Mouse (Mus musculus): ENCODE data around the gene Srrt. TPM values are rescaled to one million over a fixed set of nuclear protein-coding genes. Genes with fewer than 3 reads are reported as not detected.

Srrt gene
- polyA plus RNA-seq, 1 experiment: 121 TPM

GRCm38 (mm10) chr5:137277360-137278342, 29.8 kb downstream of the Srrt start:
- no peaks in the 10 kb centered on the region for H3K4me1 ChIP-seq (ENCODE audit: control insufficient read depth, insufficient read depth, low read length)
- H3K36me3 ChIP-seq (ENCODE audit: control insufficient read depth, insufficient read depth, low read length, poor library complexity, severe bottlenecking): no peaks in the 10 kb centered on the region
- TF ChIP-seq CTCF (IDR thresholded peaks at IDR 0.05; ENCODE audit: low read depth, low read length) (peak; percentile 35), POLR2A (IDR thresholded peaks at IDR 0.05; ENCODE audit: insufficient read depth, low read length) (no peak), EP300 (IDR thresholded peaks at IDR 0.05; ENCODE audit: insufficient read depth, low read depth, low read length) (no peak)
- H3K27ac ChIP-seq (ENCODE audit: insufficient read depth, low read length): no peak overlapping the region
- H3K9me3 ChIP-seq (replicated peaks; ENCODE audit: control insufficient read depth, insufficient read depth, low read length, poor library complexity, severe bottlenecking): 0 out of 2 replicates have a peak, but pooled peaks cover 3% of the 10 kb centered on the region
- no peak overlapping the region for H3K4me3 ChIP-seq (ENCODE audit: low read depth, low read length)
- H3K9ac ChIP-seq (ENCODE audit: low read depth, poor library complexity, severe bottlenecking): no peak overlapping the region
- no peaks in the 10 kb centered on the region for H3K27me3 ChIP-seq (ENCODE audit: control insufficient read depth, insufficient read depth, low read length, poor library complexity, severe bottlenecking)

DNA sequence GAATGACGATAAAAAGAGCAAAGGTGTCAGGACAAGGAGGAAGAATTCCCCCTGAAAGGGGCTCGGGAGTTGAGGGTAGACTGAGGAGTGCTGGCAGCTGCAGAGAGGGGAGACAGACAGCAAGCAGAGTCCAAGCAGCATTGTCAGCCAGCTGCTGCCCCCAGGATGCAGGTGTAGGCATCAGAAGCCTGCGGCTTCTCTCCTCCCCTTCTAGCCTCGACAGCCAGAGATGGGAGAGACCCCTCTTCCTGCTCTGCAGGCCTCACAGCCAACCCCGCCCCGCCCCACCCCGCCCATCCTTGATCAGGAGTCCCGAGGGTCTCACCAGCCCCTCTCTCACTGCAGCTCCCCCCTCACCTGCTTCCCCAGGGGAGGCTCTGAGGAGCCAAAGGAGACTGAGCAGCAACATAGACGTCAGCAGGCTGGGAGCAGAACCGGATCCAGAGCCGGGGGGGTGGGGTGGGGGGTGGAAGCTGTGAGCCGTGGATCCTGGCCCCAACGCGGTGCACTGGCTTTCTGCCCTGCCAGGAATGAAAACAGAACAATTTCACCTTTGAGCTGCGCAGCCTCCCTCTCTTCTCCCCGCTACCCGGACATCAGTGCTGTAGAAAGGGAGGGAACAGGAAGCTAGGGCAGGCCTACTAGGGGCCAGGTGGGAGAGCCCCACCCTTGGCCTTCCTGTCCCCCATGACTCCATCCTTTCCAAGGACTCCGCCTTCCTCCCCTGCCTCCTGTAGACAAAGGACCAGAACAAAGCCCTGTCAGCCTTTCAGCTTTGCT, 39.2 kb downstream of the Srrt start:
- Histone ChIP-seq H3K4me3 (ENCODE audit: low read depth, low read length) (peak overlapping the region; percentile 46), H3K9me3 (replicated peaks; ENCODE audit: control insufficient read depth, insufficient read depth, low read length, poor library complexity, severe bottlenecking) (no peaks in the 10 kb centered on the region), H3K36me3 (ENCODE audit: control insufficient read depth, insufficient read depth, low read length, poor library complexity, severe bottlenecking) (no peaks in the 10 kb centered on the region), H3K4me1 (ENCODE audit: control insufficient read depth, insufficient read depth, low read length) (no peaks in the 10 kb centered on the region), H3K27ac (ENCODE audit: insufficient read depth, low read length) (peak overlapping the region; percentile 69; the same call in 1 of the 2 replicates), H3K9ac (ENCODE audit: low read depth, poor library complexity, severe bottlenecking) (peak overlapping the region; percentile 20; the same call in 1 of the 2 replicates), H3K27me3 (ENCODE audit: control insufficient read depth, insufficient read depth, low read length, poor library complexity, severe bottlenecking) (no peaks in the 10 kb centered on the region)
- TF ChIP-seq CTCF (IDR thresholded peaks at IDR 0.05; ENCODE audit: low read depth, low read length) (no peak), EP300 (IDR thresholded peaks at IDR 0.05; ENCODE audit: insufficient read depth, low read depth, low read length) (peak; percentile 50; the same call in 1 of the 2 replicates), POLR2A (IDR thresholded peaks at IDR 0.05; ENCODE audit: insufficient read depth, low read length) (no peak)

- Histone ChIP-seq H3K4me1 (ENCODE audit: control insufficient read depth, insufficient read depth, low read length) (no peaks in the 10 kb centered on the region), H3K27ac (ENCODE audit: insufficient read depth, low read length) (no peak overlapping the region), H3K9ac (ENCODE audit: low read depth, poor library complexity, severe bottlenecking) (no peak overlapping the region), H3K9me3 (replicated peaks; ENCODE audit: control insufficient read depth, insufficient read depth, low read length, poor library complexity, severe bottlenecking) (no peaks in the 10 kb centered on the region), H3K27me3 (ENCODE audit: control insufficient read depth, insufficient read depth, low read length, poor library complexity, severe bottlenecking) (no peaks in the 10 kb centered on the region), H3K4me3 (ENCODE audit: low read depth, low read length) (no peak overlapping the region), H3K36me3 (ENCODE audit: control insufficient read depth, insufficient read depth, low read length, poor library complexity, severe bottlenecking) (no peaks in the 10 kb centered on the region)
- TF ChIP-seq CTCF (IDR thresholded peaks at IDR 0.05; ENCODE audit: low read depth, low read length) (no peak), EP300 (IDR thresholded peaks at IDR 0.05; ENCODE audit: insufficient read depth, low read depth, low read length) (no peak), POLR2A (IDR thresholded peaks at IDR 0.05; ENCODE audit: insufficient read depth, low read length) (no peak)
Measured at GRCm38 (mm10) chr5:137264787-137265186, 42.7 kb downstream of the Srrt start.

- H3K27me3 ChIP-seq (ENCODE audit: control insufficient read depth, insufficient read depth, low read length, poor library complexity, severe bottlenecking): no peaks in the 10 kb centered on the region
- no peak overlapping the region for H3K9ac ChIP-seq (ENCODE audit: low read depth, poor library complexity, severe bottlenecking)
- no peaks in the 10 kb centered on the region for H3K36me3 ChIP-seq (ENCODE audit: control insufficient read depth, insufficient read depth, low read length, poor library complexity, severe bottlenecking)
- H3K9me3 ChIP-seq (replicated peaks; ENCODE audit: control insufficient read depth, insufficient read depth, low read length, poor library complexity, severe bottlenecking): no peaks in the 10 kb centered on the region
- no peak overlapping the region for H3K4me3 ChIP-seq (ENCODE audit: low read depth, low read length)
- TF ChIP-seq CTCF (IDR thresholded peaks at IDR 0.05; ENCODE audit: low read depth, low read length): no peak
- no peak for TF ChIP-seq EP300 (IDR thresholded peaks at IDR 0.05; ENCODE audit: insufficient read depth, low read depth, low read length)
- H3K4me1 ChIP-seq (ENCODE audit: control insufficient read depth, insufficient read depth, low read length): no peaks in the 10 kb centered on the region
- H3K27ac ChIP-seq (ENCODE audit: insufficient read depth, low read length): no peak overlapping the region
Measured at GRCm38 (mm10) chr5:137263897-137264720, 43.4 kb downstream of the Srrt start.

Other genes with a start within 250 kb of the Srrt start
- 32.8 and 33.4 TPM in 2 replicates for gene Serpine1, start 235.4 kb downstream of the Srrt start, polyA plus RNA-seq (2011; ENCODE audit: insufficient read depth, insufficient read length, low read depth, missing spikeins)
- gene Trim56, start 191.5 kb downstream of the Srrt start, polyA plus RNA-seq (2011; ENCODE audit: insufficient read depth, insufficient read length, low read depth, missing spikeins): 15.2 and 16.1 TPM in 2 replicates
- gene Muc3, start 158.4 kb downstream of the Srrt start, polyA plus RNA-seq (2011; ENCODE audit: insufficient read depth, insufficient read length, low read depth, missing spikeins): not detected in 2 replicates
- gene Muc3a, start 95.3 kb downstream of the Srrt start, polyA plus RNA-seq (2011; ENCODE audit: insufficient read depth, insufficient read length, low read depth, missing spikeins): 2.2 and 2.5 TPM in 2 replicates
- 0.31 TPM in 1 of 2 replicates, not detected in the other for gene Ache, start 20.2 kb downstream of the Srrt start, polyA plus RNA-seq (2011; ENCODE audit: insufficient read depth, insufficient read length, low read depth, missing spikeins)
- 6.4 and 8.7 TPM in 2 replicates for gene Ufsp1, start 13.0 kb downstream of the Srrt start, polyA plus RNA-seq (2011; ENCODE audit: insufficient read depth, insufficient read length, low read depth, missing spikeins)
- gene Trip6, start 6.7 kb upstream of the Srrt start, polyA plus RNA-seq (2011; ENCODE audit: insufficient read depth, insufficient read length, low read depth, missing spikeins): 22.2 and 23.2 TPM in 2 replicates
- 7.9 and 8.8 TPM in 2 replicates for gene Slc12a9, start 25.9 kb upstream of the Srrt start, polyA plus RNA-seq (2011; ENCODE audit: insufficient read depth, insufficient read length, low read depth, missing spikeins)
- 17.1 and 20.7 TPM in 2 replicates for gene Ephb4, start 42.4 kb upstream of the Srrt start, polyA plus RNA-seq (2011; ENCODE audit: insufficient read depth, insufficient read length, low read depth, missing spikeins)
- gene Zan, start 169.4 kb upstream of the Srrt start, polyA plus RNA-seq (2011; ENCODE audit: insufficient read depth, insufficient read length, low read depth, missing spikeins): 0.04 TPM in 1 of 2 replicates, not detected in the other
- 14.4 and 15.0 TPM in 2 replicates for gene Pop7, start 194.8 kb upstream of the Srrt start, polyA plus RNA-seq (2011; ENCODE audit: insufficient read depth, insufficient read length, low read depth, missing spikeins)
- gene Gigyf1, start 210.9 kb upstream of the Srrt start, polyA plus RNA-seq (2011; ENCODE audit: insufficient read depth, insufficient read length, low read depth, missing spikeins): 33.5 and 37.9 TPM in 2 replicates
- not detected in 2 replicates for gene Epo, start 225.6 kb upstream of the Srrt start, polyA plus RNA-seq (2011; ENCODE audit: insufficient read depth, insufficient read length, low read depth, missing spikeins)
- 208 and 237 TPM in 2 replicates for gene Gnb2, start 225.8 kb upstream of the Srrt start, polyA plus RNA-seq (2011; ENCODE audit: insufficient read depth, insufficient read length, low read depth, missing spikeins)
- not detected in 2 replicates for gene Actl6b, start 245.8 kb upstream of the Srrt start, polyA plus RNA-seq (2011; ENCODE audit: insufficient read depth, insufficient read length, low read depth, missing spikeins)

All from ES-Bruce4 (cell line).